Mouse (Mus musculus) heart, embryonic 16.5 days (tissue): ENCODE measurements around the gene 9530077C05Rik. TPM values are rescaled to one million over a fixed set of nuclear protein-coding genes. Genes with fewer than 3 reads are reported as not detected.
"Not testable (repeated sequence)": the region's sequence is repeated elsewhere in the genome, so short reads cannot be mapped to it uniquely, and the experiment has no call there.

ENCODE experiments used
- ATAC-seq: fragments of 200-750 bp; cut with Nextera tagmentation; replicated peaks from 2 replicates; pipeline ENCODE4 v1.8.0; 2017; ENCODE audit warnings: moderate number of reproducible peaks; ENCODE audit not compliant: insufficient read depth, low FRiP score; ENCODE audit errors: extremely low read depth
- H3K27ac ChIP-seq: fragments of 300-500 bp; sonication (generic); 2 replicates; pipeline ENCODE4 v1.5.1; 2014; ENCODE audit warnings: mild to moderate bottlenecking, low read length, control low read depth, moderate library complexity
- H3K27me3 ChIP-seq: fragments of 300-500 bp; sonication (generic); 2 replicates; pipeline ENCODE4 v1.6.1; 2014; ENCODE audit warnings: low read length, mixed read lengths; ENCODE audit not compliant: control insufficient read depth, insufficient read depth
- H3K36me3 ChIP-seq: fragments of 300-500 bp; sonication (generic); 2 replicates; pipeline ENCODE4 v1.6.1; 2014; ENCODE audit not compliant: control insufficient read depth, insufficient read depth
- H3K4me1 ChIP-seq: fragments of 300-500 bp; sonication (generic); 2 replicates; pipeline ENCODE4 v1.6.1; 2014; ENCODE audit warnings: low read length, mixed read lengths; ENCODE audit not compliant: control insufficient read depth, insufficient read depth
- H3K4me2 ChIP-seq: fragments of 300-500 bp; sonication (generic); 2 replicates; pipeline ENCODE4 v1.6.1; 2014; ENCODE audit warnings: low read depth, mild to moderate bottlenecking, control low read depth, low read length
- H3K4me3 ChIP-seq: fragments of 300-500 bp; sonication (generic); 2 replicates; pipeline ENCODE4 v1.5.1; 2014; ENCODE audit warnings: mild to moderate bottlenecking, control low read depth, low read length
- H3K9ac ChIP-seq: fragments of 300-500 bp; sonication (generic); 2 replicates; pipeline ENCODE4 v1.6.1; 2014; ENCODE audit warnings: low read length, control low read depth
- H3K9me3 ChIP-seq: fragments of 300-500 bp; sonication (generic); replicated peaks from 2 replicates; pipeline ENCODE4 v1.6.1; 2016; ENCODE audit warnings: low read length; ENCODE audit not compliant: control insufficient read depth
- WGBS: fragments of 180-500 bp; shearing (Covaris S2); extraction: QIAGEN DNeasy Blood & Tissue Kit; methylation state at CpG from one replicate; pipeline ENCODE4 v1.1.7; 2014; 5-methylcytosine and 5-hydroxymethylcytosine counted together
- polyA plus RNA-seq: library from polyadenylated mRNA; unstranded; fragments of >200 nt; fragmentation: Nextera tagmentation; extraction: Ambion mirVana; gene quantifications from 2 replicates; pipeline ENCODE4 v1.2.1, GENCODE M21; 2015

The 9530077C05Rik gene
- polyA plus RNA-seq, 1 experiment from 2014 or later = 3.7 TPM

- Histone ChIP-seq H3K36me3 (no peaks in the 10 kb centered on the region), H3K9me3 (no peaks in the 10 kb centered on the region), H3K27ac (peak within 1 kb of the TSS; percentile 94), H3K9ac (peak within 1 kb of the TSS; percentile 96), H3K4me2 (peak within 1 kb of the TSS; percentile 88), H3K4me3 (peak within 1 kb of the TSS; percentile 95), H3K27me3 (no peaks in the 10 kb centered on the region), H3K4me1 (peaks cover 14% of the 10 kb centered on the region)
- 0% methylated on average over 43 of the region's 44 CpGs for WGBS
- peak; percentile 94 for ATAC-seq
Measured at GRCm38 (mm10) chr9:22389021-22389476, 22.3 kb upstream of the 9530077C05Rik start, which contains the start of gene Anln. Anln (minus strand) TSS chr9:22389188.

GRCm38 (mm10) chr9:22389736-22390245, 21.5 kb upstream of the 9530077C05Rik start:
- H3K4me1 ChIP-seq = peaks cover 14% of the 10 kb centered on the region
- no peaks in the 10 kb centered on the region for H3K9me3 ChIP-seq
- peak overlapping the region; percentile 96; the same call in 1 of the 2 replicates for H3K9ac ChIP-seq
- no peaks in the 10 kb centered on the region for H3K36me3 ChIP-seq
- H3K4me3 ChIP-seq = peak overlapping the region; percentile 95
- H3K27me3 ChIP-seq = no peaks in the 10 kb centered on the region
- no peak for ATAC-seq
- H3K4me2 ChIP-seq = peak overlapping the region; percentile 88
- H3K27ac ChIP-seq = peak overlapping the region; percentile 94
- 62% methylated on average over 6 of the region's 6 CpGs for WGBS

GRCm38 (mm10) chr9:22390390-22390789, 20.9 kb upstream of the 9530077C05Rik start:
- peaks cover 14% of the 10 kb centered on the region for H3K4me1 ChIP-seq
- WGBS = 77% methylated on average over 5 of the region's 5 CpGs
- no peak overlapping the region for H3K9ac ChIP-seq

GRCm38 (mm10) chr9:22394725-22395124, 16.6 kb upstream of the 9530077C05Rik start:
- Histone ChIP-seq H3K36me3 (no peaks in the 10 kb centered on the region), H3K27me3 (no peaks in the 10 kb centered on the region), H3K27ac (no peak overlapping the region), H3K9ac (no peak overlapping the region), H3K4me1 (peaks cover 3% of the 10 kb centered on the region; the same call in 1 of the 2 replicates), H3K4me3 (no peak overlapping the region), H3K9me3 (no peaks in the 10 kb centered on the region), H3K4me2 (no peak overlapping the region)
- 80% methylated on average over 2 of the region's 2 CpGs for WGBS
- ATAC-seq = no peak

More at GRCm38 (mm10) chr9:22390390-22390789, 20.9 kb upstream of the 9530077C05Rik start:
- no peak overlapping the region for H3K4me2 ChIP-seq
- H3K4me3 ChIP-seq = no peak overlapping the region
- ATAC-seq = no peak
- no peaks in the 10 kb centered on the region for H3K9me3 ChIP-seq
- no peaks in the 10 kb centered on the region for H3K36me3 ChIP-seq
- H3K27ac ChIP-seq = no peak overlapping the region
- no peaks in the 10 kb centered on the region for H3K27me3 ChIP-seq

GRCm38 (mm10) chr9:22399021-22399420, 12.3 kb upstream of the 9530077C05Rik start:
- H3K4me3 ChIP-seq = no peak overlapping the region
- ATAC-seq = no peak

GRCm38 (mm10) chr9:22402001-22402400, 9.3 kb upstream of the 9530077C05Rik start:
- no peak overlapping the region for H3K27ac ChIP-seq
- no peaks in the 10 kb centered on the region for H3K27me3 ChIP-seq
- H3K9me3 ChIP-seq = no peaks in the 10 kb centered on the region
- no peak overlapping the region for H3K9ac ChIP-seq
- H3K4me3 ChIP-seq = no peak overlapping the region
- 77% methylated on average over 6 of the region's 6 CpGs for WGBS
- H3K4me1 ChIP-seq = no peaks in the 10 kb centered on the region
- H3K4me2 ChIP-seq = no peak overlapping the region
- no peaks in the 10 kb centered on the region for H3K36me3 ChIP-seq
- ATAC-seq = no peak

More at GRCm38 (mm10) chr9:22399021-22399420, 12.3 kb upstream of the 9530077C05Rik start:
- Histone ChIP-seq H3K27me3 (no peaks in the 10 kb centered on the region), H3K36me3 (no peaks in the 10 kb centered on the region), H3K4me2 (no peak overlapping the region), H3K27ac (no peak overlapping the region), H3K9me3 (no peaks in the 10 kb centered on the region), H3K4me1 (no peaks in the 10 kb centered on the region), H3K9ac (no peak overlapping the region)
- WGBS = 66% methylated on average over 4 of the region's 4 CpGs

- no peak overlapping the region for H3K9ac ChIP-seq
- ATAC-seq = no peak
- no peaks in the 10 kb centered on the region for H3K36me3 ChIP-seq
- no peak overlapping the region for H3K4me2 ChIP-seq
- no peak overlapping the region for H3K27ac ChIP-seq
- no peaks in the 10 kb centered on the region for H3K27me3 ChIP-seq
- H3K4me3 ChIP-seq = no peak overlapping the region
- H3K4me1 ChIP-seq = no peaks in the 10 kb centered on the region
- WGBS = 65% methylated on average over 3 of the region's 3 CpGs
- H3K9me3 ChIP-seq = no peaks in the 10 kb centered on the region
Measured at GRCm38 (mm10) chr9:22402976-22403375, 8.3 kb upstream of the 9530077C05Rik start.

GRCm38 (mm10) chr9:22403501-22403900, 7.8 kb upstream of the 9530077C05Rik start:
- ATAC-seq, H3K9ac ChIP-seq, H3K27ac ChIP-seq, H3K4me2 ChIP-seq, H3K4me3 ChIP-seq, H3K36me3 ChIP-seq, H3K9me3 ChIP-seq, H3K27me3 ChIP-seq, H3K4me1 ChIP-seq: not testable (repeated sequence)
- 72% methylated on average over 2 of the region's 2 CpGs for WGBS

GRCm38 (mm10) chr9:22405414-22405813, 5.9 kb upstream of the 9530077C05Rik start:
- H3K4me3 ChIP-seq = no peak overlapping the region
- H3K27me3 ChIP-seq = no peaks in the 10 kb centered on the region
- no peaks in the 10 kb centered on the region for H3K9me3 ChIP-seq
- no peaks in the 10 kb centered on the region for H3K4me1 ChIP-seq
- H3K9ac ChIP-seq = no peak overlapping the region
- ATAC-seq = no peak
- no peak overlapping the region for H3K4me2 ChIP-seq
- WGBS = 73% methylated on average over 3 of the region's 3 CpGs
- H3K36me3 ChIP-seq = no peaks in the 10 kb centered on the region
- H3K27ac ChIP-seq = no peak overlapping the region
